Mouse (Mus musculus) heart, embryonic 11.5 days (tissue): Measurements from ENCODE around the gene Ambra1. TPM values are rescaled to one million over a fixed set of nuclear protein-coding genes. Genes with fewer than 3 reads are reported as not detected.

Experiments used
- ATAC-seq: fragments of 200-750 bp; cut with Nextera tagmentation; replicated peaks from 2 replicates; pipeline ENCODE4 v1.8.0; 2017; ENCODE audit warnings: moderate library complexity; ENCODE audit not compliant: insufficient number of reproducible peaks, low FRiP score, low TSS enrichment
- H3K27ac ChIP-seq: fragments of 300-500 bp; sonication (generic); 2 replicates; pipeline ENCODE4 v1.5.1; 2014; ENCODE audit warnings: mild to moderate bottlenecking, low read depth, low read length
- H3K27me3 ChIP-seq: fragments of 300-500 bp; sonication (generic); 2 replicates; pipeline ENCODE4 v1.6.1; 2014; ENCODE audit warnings: mild to moderate bottlenecking, low read length, mixed read lengths; ENCODE audit not compliant: control insufficient read depth, insufficient read depth
- H3K36me3 ChIP-seq: fragments of 300-500 bp; sonication (generic); 2 replicates; pipeline ENCODE4 v1.6.1; 2014; ENCODE audit warnings: mild to moderate bottlenecking, low read length, moderate library complexity, mixed read lengths; ENCODE audit not compliant: control insufficient read depth, insufficient read depth
- H3K4me1 ChIP-seq: fragments of 300-500 bp; sonication (generic); 2 replicates; pipeline ENCODE4 v1.6.1; 2014; ENCODE audit warnings: low read length; ENCODE audit not compliant: control insufficient read depth, insufficient read depth
- H3K4me2 ChIP-seq: fragments of 300-500 bp; sonication (generic); 2 replicates; pipeline ENCODE4 v1.6.1; 2014; ENCODE audit warnings: mild to moderate bottlenecking, moderate library complexity
- H3K4me3 ChIP-seq: fragments of 300-500 bp; sonication (generic); 2 replicates; pipeline ENCODE4 v1.5.1; 2014; ENCODE audit warnings: low read depth, low read length
- H3K9ac ChIP-seq: fragments of 300-500 bp; sonication (generic); 2 replicates; pipeline ENCODE4 v1.6.1; 2014; ENCODE audit warnings: mild to moderate bottlenecking, low read depth, low read length, moderate library complexity
- H3K9me3 ChIP-seq: fragments of 300-500 bp; sonication (generic); replicated peaks from 2 replicates; pipeline ENCODE4 v1.6.1; 2016; ENCODE audit warnings: low read length; ENCODE audit not compliant: control insufficient read depth
- WGBS: fragments of 180-500 bp; shearing (Covaris S2); extraction: QIAGEN DNeasy Blood & Tissue Kit; methylation state at CpG from one replicate; pipeline ENCODE4 v1.1.7; 2014; ENCODE audit not compliant: insufficient replicate concordance; 5-methylcytosine and 5-hydroxymethylcytosine counted together
- polyA plus RNA-seq: library from polyadenylated mRNA; unstranded; fragments of >200 nt; fragmentation: Nextera tagmentation; extraction: Ambion mirVana; gene quantifications from 2 replicates; pipeline ENCODE4 v1.2.1, GENCODE M21; 2014

Ambra1 gene
- polyA plus RNA-seq, 1 experiment from 2014 or later = 12.1 TPM

- WGBS = 3% methylated on average over 37 of the region's 37 CpGs
- H3K9ac ChIP-seq = no peak overlapping the region
These were observed 192.9 kb downstream of the Ambra1 start for GRCm38 (mm10) chr2:91922586-91923414.

GRCm38 (mm10) chr2:91923415-91924337 is 193.7 kb downstream of the Ambra1 start:
- no peak for ATAC-seq
- H3K36me3 ChIP-seq = no peaks in the 10 kb centered on the region
- no peak overlapping the region for H3K9ac ChIP-seq
- H3K27ac ChIP-seq = no peak overlapping the region
- H3K4me3 ChIP-seq = peak overlapping the region; percentile 53
- no peaks in the 10 kb centered on the region for H3K9me3 ChIP-seq
- 5% methylated on average over 54 of the region's 54 CpGs for WGBS
- peaks cover 10% of the 10 kb centered on the region for H3K4me1 ChIP-seq
- H3K27me3 ChIP-seq = peaks cover 47% of the 10 kb centered on the region
- H3K4me2 ChIP-seq = peak overlapping the region; percentile 59

More at GRCm38 (mm10) chr2:91922586-91923414, 192.9 kb downstream of the Ambra1 start:
- no peaks in the 10 kb centered on the region for H3K9me3 ChIP-seq
- H3K27me3 ChIP-seq = peaks cover 43% of the 10 kb centered on the region
- H3K4me2 ChIP-seq = peak overlapping the region; percentile 95
- peak overlapping the region; percentile 53 for H3K4me3 ChIP-seq
- 0 out of 2 replicates have a peak, but pooled peaks cover 2% of the 10 kb centered on the region for H3K36me3 ChIP-seq
- H3K4me1 ChIP-seq = peaks cover 10% of the 10 kb centered on the region
- no peak overlapping the region for H3K27ac ChIP-seq
- ATAC-seq = no peak

- Histone ChIP-seq H3K9me3 (no peaks in the 10 kb centered on the region), H3K4me1 (peaks cover 10% of the 10 kb centered on the region), H3K27me3 (peaks cover 47% of the 10 kb centered on the region), H3K9ac (no peak overlapping the region), H3K36me3 (0 out of 2 replicates have a peak, but pooled peaks cover 4% of the 10 kb centered on the region), H3K4me2 (no peak overlapping the region), H3K4me3 (no peak overlapping the region), H3K27ac (no peak overlapping the region)
- ATAC-seq = no peak
- WGBS = 56% methylated on average over 1 of the region's 1 CpGs
These were observed 194.8 kb downstream of the Ambra1 start for GRCm38 (mm10) chr2:91924726-91925125.

GRCm38 (mm10) chr2:91925442-91925841 is 195.5 kb downstream of the Ambra1 start:
- Histone ChIP-seq H3K27ac (no peak overlapping the region), H3K4me3 (no peak overlapping the region), H3K27me3 (peaks cover 44% of the 10 kb centered on the region), H3K4me1 (peaks cover 13% of the 10 kb centered on the region), H3K9ac (no peak overlapping the region), H3K9me3 (no peaks in the 10 kb centered on the region), H3K4me2 (no peak overlapping the region), H3K36me3 (0 out of 2 replicates have a peak, but pooled peaks cover 4% of the 10 kb centered on the region)
- no peak for ATAC-seq
- 81% methylated on average over 14 of the region's 15 CpGs for WGBS

GRCm38 (mm10) chr2:91926949-91927348 is 197.0 kb downstream of the Ambra1 start, which contains the start of gene Chrm4:
Gene Chrm4 (plus strand): TSS chr2:91927249.
- WGBS = 86% methylated on average over 3 of the region's 3 CpGs
- H3K27ac ChIP-seq = no peak within 1 kb of the TSS
- peaks cover 10% of the 10 kb centered on the region for H3K4me1 ChIP-seq
- H3K36me3 ChIP-seq = 0 out of 2 replicates have a peak, but pooled peaks cover 4% of the 10 kb centered on the region
- ATAC-seq = no peak
- peak within 1 kb of the TSS; percentile 28; the same call in 1 of the 2 replicates for H3K4me3 ChIP-seq
- peaks cover 30% of the 10 kb centered on the region for H3K27me3 ChIP-seq
- peak within 1 kb of the TSS; percentile 52 for H3K4me2 ChIP-seq
- no peak within 1 kb of the TSS for H3K9ac ChIP-seq
- no peaks in the 10 kb centered on the region for H3K9me3 ChIP-seq

GRCm38 (mm10) chr2:91927826-91928533 is 198.0 kb downstream of the Ambra1 start:
- WGBS = 30% methylated on average over 34 of the region's 34 CpGs
- H3K4me3 ChIP-seq = peak overlapping the region; percentile 28; the same call in 1 of the 2 replicates
- peak overlapping the region; percentile 52 for H3K4me2 ChIP-seq
- H3K9ac ChIP-seq = no peak overlapping the region
- ATAC-seq = no peak
- no peaks in the 10 kb centered on the region for H3K9me3 ChIP-seq
- H3K27ac ChIP-seq = no peak overlapping the region
- 0 out of 2 replicates have a peak, but pooled peaks cover 4% of the 10 kb centered on the region for H3K36me3 ChIP-seq
- peaks cover 18% of the 10 kb centered on the region for H3K4me1 ChIP-seq
- H3K27me3 ChIP-seq = peaks cover 20% of the 10 kb centered on the region

- H3K4me1 ChIP-seq = peaks cover 22% of the 10 kb centered on the region
- 64% methylated on average over 23 of the region's 23 CpGs for WGBS
These were observed 198.8 kb downstream of the Ambra1 start for GRCm38 (mm10) chr2:91928534-91929350.

More at GRCm38 (mm10) chr2:91928534-91929350, 198.8 kb downstream of the Ambra1 start:
- no peak for ATAC-seq
- H3K4me3 ChIP-seq = 0 out of 2 replicates have a peak overlapping the region, but pooled peaks have one; percentile 28
- no peaks in the 10 kb centered on the region for H3K9me3 ChIP-seq
- H3K4me2 ChIP-seq = peak overlapping the region; percentile 52; the same call in 1 of the 2 replicates
- H3K27ac ChIP-seq = no peak overlapping the region
- no peak overlapping the region for H3K9ac ChIP-seq
- H3K36me3 ChIP-seq = 0 out of 2 replicates have a peak, but pooled peaks cover 8% of the 10 kb centered on the region
- peaks cover 12% of the 10 kb centered on the region for H3K27me3 ChIP-seq
